Mouse (Mus musculus) skeletal muscle tissue, adult 2 months (tissue): Measurements from ENCODE around the gene Ppat.
A peak's percentile ranks its signal among the peaks of the same experiment; 100 is the strongest.
"Not testable (repeated sequence)": the region's sequence is repeated elsewhere in the genome, so short reads cannot be mapped to it uniquely, and the experiment has no call there.

Source experiments
- DNase-seq: peaks from one replicate; pipeline ENCODE4 v3.0.0-alpha.2; 2012; ENCODE audit warnings: low read depth, low spot score

The Ppat gene

DNA sequence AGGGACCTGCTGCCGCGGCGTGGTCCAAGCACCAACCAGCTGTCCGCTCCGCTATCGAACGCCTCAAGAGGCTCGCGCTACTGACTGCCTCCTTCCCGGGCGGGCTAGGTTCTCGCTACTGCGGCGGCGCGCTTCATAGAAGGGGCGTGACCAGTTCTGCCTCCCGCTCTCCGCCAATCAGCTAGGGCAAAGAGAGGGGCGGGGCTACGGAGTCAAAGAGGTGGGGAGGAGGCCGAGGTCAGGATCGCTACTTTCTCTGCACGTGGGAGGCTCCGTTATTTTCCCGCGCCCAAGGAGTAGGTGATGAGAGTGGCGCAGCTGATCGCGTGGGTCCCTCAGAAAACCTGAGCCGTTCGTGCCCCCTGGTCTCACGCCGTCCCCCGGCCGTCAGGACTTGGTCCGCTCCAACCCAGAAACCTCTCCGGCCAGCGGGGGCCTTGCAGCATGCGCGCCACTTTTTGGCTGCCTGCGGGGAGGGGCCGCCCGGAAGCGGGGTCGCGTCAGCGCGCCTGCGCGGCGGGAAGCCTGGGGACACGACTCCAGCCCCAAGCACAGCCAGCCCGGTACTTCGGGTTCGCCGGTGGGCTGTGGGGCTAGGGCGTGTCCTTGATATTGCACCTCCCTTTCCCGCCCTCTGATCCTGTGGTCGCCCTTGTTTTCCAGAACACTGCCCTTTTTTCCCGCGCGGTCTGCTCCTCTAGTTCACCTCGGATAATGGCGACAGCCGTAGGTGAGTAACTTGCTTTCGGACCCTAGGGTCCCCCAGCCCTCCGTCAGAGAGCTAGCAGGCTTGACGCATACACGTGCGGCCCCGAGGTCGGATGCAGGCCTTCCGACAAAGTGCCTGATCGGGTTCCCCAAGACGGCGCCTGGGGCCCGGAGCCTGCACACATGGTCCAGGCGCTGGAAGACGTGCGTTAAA lies at the start of gene Ppat, which contains the start of gene Paics:
TSS of gene Ppat (minus strand) at position 473 of the 922 bp plus-strand sequence.
TSS of gene Paics (plus strand) at position 202 of the 922 bp plus-strand sequence.
- peak; percentile 97 for DNase-seq

GRCm38 (mm10) chr5:76998416-76998815 lies 47.0 kb upstream of the Ppat start:
- DNase-seq, result peak; percentile 69

DNA sequence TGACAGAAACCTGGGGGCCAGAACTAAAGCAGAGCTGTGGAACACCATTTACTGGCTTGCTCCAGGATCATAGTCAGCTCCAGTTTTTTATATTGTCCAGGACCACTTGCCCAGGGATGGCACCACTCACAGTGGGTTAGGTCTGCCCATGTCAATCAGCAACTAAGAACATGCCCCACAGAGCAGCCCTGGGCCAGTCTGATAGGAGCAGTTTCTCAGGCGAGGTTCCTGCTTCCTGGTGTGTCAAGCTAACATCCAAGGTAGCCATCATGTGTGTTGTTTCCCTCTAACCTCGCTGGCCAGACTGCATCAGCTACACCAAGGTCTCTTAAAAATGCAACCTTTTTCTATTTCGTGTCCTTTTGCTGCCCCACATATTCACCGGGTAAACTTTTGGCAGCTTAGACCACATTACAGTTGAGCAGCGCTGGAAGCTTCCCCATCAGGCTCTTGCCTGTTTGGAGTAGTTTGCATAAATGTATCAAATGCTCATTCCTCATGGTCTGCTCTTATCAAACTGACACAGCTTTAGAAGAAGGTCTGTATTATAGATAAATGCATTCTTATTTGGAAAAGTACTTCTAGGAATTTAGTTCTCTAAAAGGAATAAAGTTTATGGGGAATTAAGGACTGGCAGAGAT lies 41.9 kb upstream of the Ppat start:
- no peak for DNase-seq

DNA sequence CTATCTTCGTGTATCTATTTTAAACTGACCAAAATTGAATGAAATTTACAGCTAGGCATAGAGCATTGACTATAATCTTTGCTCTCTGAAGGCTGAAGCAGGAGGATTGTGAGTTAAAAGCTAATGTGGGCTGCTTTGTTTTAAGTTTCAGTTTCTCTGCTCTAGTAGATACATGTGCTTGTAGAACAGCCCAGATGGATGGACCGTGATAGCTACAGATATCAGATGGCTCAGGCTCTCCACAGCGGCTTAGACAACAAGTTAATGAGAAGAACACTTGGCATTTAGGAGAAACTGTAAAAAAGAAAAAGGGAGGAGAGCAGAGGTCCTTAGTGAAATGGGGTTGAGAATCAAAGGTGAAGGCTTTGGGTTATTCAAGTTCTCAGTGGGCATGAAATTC lies 39.4 kb upstream of the Ppat start:
- no peak for DNase-seq

- DNase-seq, result no peak
These were observed 32.6 kb upstream of the Ppat start for GRCm38 (mm10) chr5:76984015-76984414.

GRCm38 (mm10) chr5:76975736-76976135 lies 24.4 kb upstream of the Ppat start:
- no peak for DNase-seq

DNA sequence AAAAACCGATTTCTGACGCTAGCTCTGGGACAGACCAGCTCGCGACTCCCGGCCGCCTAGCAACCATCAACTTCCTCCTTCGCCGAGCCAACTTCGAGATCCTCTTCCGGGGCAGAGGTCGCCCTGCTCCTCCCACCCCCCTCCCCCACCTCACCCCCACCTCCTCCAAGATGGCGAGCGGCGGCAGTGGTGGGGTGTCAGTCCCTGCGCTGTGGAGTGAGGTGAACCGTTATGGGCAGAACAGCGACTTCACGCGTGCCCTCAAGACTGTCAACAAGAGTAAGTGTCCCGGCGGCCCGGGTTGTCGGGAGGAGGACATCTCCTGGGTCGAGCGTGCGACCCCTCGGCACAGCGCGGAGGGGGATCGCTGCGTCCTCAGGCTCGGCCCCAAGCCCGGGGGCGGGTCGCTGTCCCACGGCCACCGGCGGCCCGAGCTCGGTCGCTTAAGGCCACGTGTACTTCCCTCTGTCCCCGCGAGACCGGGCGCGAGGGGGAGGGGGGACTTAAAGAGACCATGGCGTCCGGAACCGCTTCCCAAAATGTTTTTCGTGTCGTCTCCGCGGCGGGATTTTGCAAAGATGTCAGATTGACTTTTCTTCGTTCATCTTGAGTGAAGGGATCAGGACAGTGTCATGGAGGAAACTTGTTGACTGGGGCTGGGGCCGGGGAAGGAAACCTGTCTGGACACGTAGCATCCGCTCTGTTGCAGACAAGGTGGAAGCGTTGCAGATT lies 23.3 kb upstream of the Ppat start, which contains the start of gene Srp72:
TSS of gene Srp72 (plus strand) at position 130 of the 732 bp plus-strand sequence.
- peak; percentile 84 for DNase-seq

- DNase-seq, result no peak
These were observed 22.8 kb upstream of the Ppat start for GRCm38 (mm10) chr5:76974207-76974553.

- no peak for DNase-seq
These were observed 22.1 kb upstream of the Ppat start for GRCm38 (mm10) chr5:76973488-76973887.

GRCm38 (mm10) chr5:76971115-76971514 lies 19.7 kb upstream of the Ppat start:
- DNase-seq, result not testable (repeated sequence)

DNA sequence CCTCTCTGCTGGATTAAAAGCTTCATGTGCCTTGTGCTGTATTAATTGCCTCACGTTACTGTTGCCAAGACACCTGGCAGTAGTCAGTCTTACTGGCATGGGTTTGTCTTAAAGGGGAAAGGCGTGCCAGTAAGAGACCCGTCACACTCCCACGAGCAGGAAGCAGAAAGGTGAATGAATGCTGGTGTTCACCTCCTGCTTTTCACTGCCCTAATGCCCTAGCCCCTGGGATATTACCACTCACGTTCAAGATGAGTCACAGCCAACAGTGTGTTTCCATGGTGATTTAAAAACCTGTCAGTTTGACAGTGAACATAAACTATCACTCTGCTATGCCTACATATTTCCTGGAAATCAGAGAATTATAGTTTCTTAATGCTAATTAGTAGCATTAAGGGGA lies 17.9 kb upstream of the Ppat start:
- no peak for DNase-seq

GRCm38 (mm10) chr5:76964651-76965050 lies 13.3 kb upstream of the Ppat start:
- no peak for DNase-seq

- no peak for DNase-seq
These were observed 11.2 kb upstream of the Ppat start for GRCm38 (mm10) chr5:76962545-76962944.

GRCm38 (mm10) chr5:76959587-76959986 lies 8.2 kb upstream of the Ppat start:
- DNase-seq, result no peak

GRCm38 (mm10) chr5:76957954-76958353 lies 6.6 kb upstream of the Ppat start:
- DNase-seq, result no peak

DNA sequence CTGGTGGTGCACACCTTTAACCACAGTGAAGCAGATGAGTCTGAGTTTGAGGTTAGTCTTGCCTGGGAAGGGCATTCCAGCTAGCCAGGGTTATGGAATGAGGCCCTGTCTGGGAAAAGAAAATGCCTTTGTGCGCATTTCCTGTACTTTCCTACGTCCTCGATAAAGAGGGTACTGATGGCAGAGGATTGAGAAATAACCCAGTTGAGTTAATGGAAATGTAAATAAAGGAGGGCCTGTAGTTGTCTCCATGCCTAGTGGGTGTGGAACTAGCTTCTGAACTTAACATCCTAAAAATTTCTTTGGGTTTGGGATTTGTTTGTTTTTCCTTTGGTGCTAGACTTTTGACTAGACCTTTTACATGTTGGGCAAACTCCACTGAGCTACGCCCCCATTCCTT lies 4.1 kb upstream of the Ppat start:
- DNase-seq, result no peak

DNA sequence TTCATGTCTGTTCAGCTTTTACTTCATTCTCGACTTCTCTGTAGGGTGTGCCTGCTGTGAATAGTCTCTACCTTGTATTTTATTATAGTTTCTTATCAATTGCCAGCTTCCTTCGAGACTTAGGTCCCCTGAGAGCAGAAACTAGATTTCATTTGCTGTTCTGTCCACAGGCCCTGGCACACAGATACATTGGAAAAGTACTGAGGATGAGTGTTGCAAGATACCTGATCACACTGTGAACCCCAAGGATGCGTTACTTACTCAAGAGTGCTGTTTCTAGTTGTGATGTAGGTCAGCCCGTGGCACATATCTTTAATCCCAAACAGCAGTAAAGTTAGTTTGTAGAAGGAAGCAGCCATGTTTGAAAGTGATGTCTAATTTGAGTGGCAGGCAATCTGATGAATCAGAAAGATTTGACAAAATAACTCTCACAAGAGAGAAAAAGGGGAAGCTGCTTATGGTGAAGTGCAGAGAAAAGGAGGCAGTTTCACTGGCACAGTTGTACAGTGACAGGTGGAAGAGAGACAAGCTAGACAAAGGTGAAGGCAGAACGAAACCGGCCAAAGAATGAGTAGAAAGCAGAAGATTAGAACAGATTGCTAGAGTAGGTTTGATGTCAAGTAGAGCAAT lies 3.0 kb upstream of the Ppat start:
- DNase-seq, result no peak

DNA sequence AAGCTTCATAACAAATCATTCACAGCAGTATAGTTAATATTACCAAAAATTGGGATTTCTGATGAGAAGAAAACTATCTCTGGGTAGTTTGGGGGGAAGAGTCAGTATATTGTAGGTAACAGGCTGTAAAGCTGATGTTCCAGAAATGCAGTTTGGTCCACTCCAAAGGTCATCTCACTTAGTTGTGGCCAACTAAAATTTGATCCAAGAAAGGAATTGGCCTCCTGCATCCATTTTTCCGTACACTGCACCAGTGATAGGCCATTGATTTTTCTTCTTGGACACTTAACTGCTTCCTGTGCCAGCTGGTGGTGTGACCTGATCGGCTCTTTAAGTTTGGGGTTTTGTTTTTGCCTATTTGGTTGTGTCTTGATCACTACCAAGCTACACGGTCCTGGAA lies 2.4 kb upstream of the Ppat start:
- DNase-seq, result no peak

- no peak for DNase-seq
These were observed 998 bp upstream of the Ppat start for GRCm38 (mm10) chr5:76952112-76953040.

- no peak for DNase-seq
These were observed 854 bp downstream of the Ppat start for GRCm38 (mm10) chr5:76950343-76951105.
